Mouse (Mus musculus): Measurements from ENCODE around the gene Zfp287. TPM values are rescaled to one million over a fixed set of nuclear protein-coding genes. Genes with fewer than 3 reads are reported as not detected.
"Not testable (repeated sequence)": the region's sequence is repeated elsewhere in the genome, so short reads cannot be mapped to it uniquely, and the experiment has no call there.

Gene Zfp287
- 6.3 and 6.4 TPM in 2 replicates for polyA plus RNA-seq (2016; fragmentation: Nextera tagmentation; extraction: Ambion mirVana)

DNA sequence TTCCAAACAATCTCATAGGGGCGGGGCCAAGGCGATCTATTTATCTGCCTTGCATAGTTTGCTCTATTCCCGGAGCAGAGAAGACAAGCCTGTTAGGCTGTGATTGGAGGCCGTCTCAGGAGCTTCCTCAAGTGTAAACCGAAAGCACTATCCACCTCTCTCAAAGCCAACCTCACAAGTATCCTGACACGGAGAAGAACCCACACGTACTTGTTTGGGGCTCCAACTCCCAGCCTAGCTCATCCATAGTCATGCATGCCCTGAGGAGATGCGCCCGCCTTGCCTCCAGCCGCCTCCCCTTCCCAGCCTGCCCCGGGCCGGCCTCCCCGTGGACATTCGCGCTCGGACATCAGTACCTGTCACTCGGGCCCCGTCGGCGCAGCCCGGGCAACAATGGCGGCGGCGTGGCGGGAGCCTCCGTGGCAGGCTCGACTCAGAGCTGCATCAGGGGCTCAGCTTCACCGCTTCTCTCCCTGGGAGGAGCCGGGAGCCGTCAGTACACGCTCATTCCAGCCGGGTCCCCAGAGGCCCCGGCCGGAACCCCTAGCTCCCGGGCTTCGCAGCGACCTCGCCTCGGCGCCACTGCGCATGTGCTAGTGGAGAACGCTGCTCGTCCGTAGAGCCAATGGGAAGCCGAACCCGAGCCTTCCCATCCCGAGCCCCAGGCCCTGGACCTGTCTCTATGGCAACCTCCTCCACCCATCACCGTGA lies at the start of gene Zfp287:
Gene Zfp287, minus strand, starts transcription at position 595 of the 711 bp plus-strand sequence.
- peaks cover 21% of the 10 kb centered on the region for H3K36me3 ChIP-seq
- H3K4me2 ChIP-seq, result peak within 1 kb of the TSS; percentile 77
- ATAC-seq (ENCODE audit: insufficient number of reproducible peaks, low FRiP score), result peak; percentile 88
- no peaks in the 10 kb centered on the region; the same call in 1 of the 2 replicates for H3K27me3 ChIP-seq (replicated peaks)
- H3K9me3 ChIP-seq (replicated peaks), result no peaks in the 10 kb centered on the region
- peak within 1 kb of the TSS; percentile 25; the same call in 1 of the 2 replicates for H3K27ac ChIP-seq (ENCODE audit: poor library complexity, severe bottlenecking)
- 2% methylated on average over 47 of the region's 48 CpGs for WGBS
- peak within 1 kb of the TSS; percentile 78 for H3K4me3 ChIP-seq
- H3K4me1 ChIP-seq (replicated peaks), result no peaks in the 10 kb centered on the region
- peak within 1 kb of the TSS; percentile 72 for H3K9ac ChIP-seq

DNA sequence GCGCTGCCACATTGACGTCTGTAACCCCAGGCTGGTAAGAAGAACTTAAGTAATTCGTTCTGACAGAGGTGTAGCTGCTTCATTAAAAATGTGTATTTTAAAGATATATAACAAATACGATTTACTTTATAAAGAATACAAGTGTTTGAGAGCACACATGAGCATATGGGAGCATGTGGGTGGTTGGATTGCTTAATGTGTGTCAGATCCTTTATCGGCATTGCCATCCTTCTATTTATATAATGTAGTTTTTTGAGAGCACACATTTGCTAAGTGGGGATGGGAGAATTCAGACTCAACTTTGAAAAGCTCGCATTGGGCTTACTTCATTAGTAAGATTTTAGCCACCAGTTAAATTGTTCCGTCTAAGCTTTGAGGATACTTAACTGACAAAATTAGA lies 44.8 kb upstream of the Zfp287 start:
- Histone ChIP-seq H3K36me3 (peaks cover 45% of the 10 kb centered on the region), H3K4me1 (replicated peaks) (no peaks in the 10 kb centered on the region), H3K4me2 (no peak overlapping the region), H3K4me3 (no peak overlapping the region), H3K27ac (ENCODE audit: poor library complexity, severe bottlenecking) (no peak overlapping the region), H3K9ac (no peak overlapping the region), H3K9me3 (replicated peaks) (peaks cover 48% of the 10 kb centered on the region), H3K27me3 (replicated peaks) (no peaks in the 10 kb centered on the region)
- WGBS, result 88% methylated on average over 7 of the region's 7 CpGs
- no peak for ATAC-seq (ENCODE audit: insufficient number of reproducible peaks, low FRiP score)

DNA sequence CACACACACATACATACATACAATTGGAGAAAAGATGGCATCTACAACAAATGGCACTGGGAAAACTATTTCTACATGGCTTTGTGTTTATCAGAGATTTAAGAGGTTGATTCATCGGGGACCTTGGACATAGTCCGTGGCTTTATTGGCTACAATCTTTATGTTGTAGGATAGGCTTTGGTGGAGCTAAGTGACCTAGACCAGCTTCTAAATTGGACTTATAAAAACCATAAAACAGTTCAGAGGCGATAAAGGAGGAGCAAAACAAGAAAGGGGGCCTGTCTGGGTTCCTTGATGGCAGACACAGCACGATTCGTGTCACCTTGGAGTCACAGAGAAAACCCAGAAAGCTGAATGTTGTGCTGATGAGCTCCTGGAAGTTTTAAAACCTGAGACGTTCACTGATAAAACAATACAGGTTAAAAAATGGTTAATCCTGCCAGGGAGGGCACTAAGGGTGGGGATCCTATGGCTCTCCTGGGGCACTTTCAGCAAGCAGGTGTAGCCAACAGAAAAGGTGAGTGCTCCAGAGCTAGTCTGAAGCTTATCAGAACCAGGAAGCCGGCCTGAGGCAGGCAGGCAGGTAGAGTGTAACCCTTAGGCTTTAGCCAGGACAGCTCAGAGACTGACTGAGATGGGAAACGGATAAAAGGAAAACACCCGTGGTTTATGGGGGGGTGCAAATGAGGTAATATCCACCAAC lies 29.2 kb upstream of the Zfp287 start:
- H3K27ac ChIP-seq (ENCODE audit: poor library complexity, severe bottlenecking), result no peak overlapping the region
- no peak overlapping the region for H3K4me3 ChIP-seq
- no peak overlapping the region for H3K9ac ChIP-seq
- peaks cover 12% of the 10 kb centered on the region for H3K4me1 ChIP-seq (replicated peaks)
- ATAC-seq (ENCODE audit: insufficient number of reproducible peaks, low FRiP score), result no peak
- peaks cover 12% of the 10 kb centered on the region for H3K27me3 ChIP-seq (replicated peaks)
- H3K9me3 ChIP-seq (replicated peaks), result 0 out of 2 replicates have a peak, but pooled peaks cover 4% of the 10 kb centered on the region
- no peak overlapping the region for H3K4me2 ChIP-seq
- H3K36me3 ChIP-seq, result no peaks in the 10 kb centered on the region
- 68% methylated on average over 9 of the region's 9 CpGs for WGBS

DNA sequence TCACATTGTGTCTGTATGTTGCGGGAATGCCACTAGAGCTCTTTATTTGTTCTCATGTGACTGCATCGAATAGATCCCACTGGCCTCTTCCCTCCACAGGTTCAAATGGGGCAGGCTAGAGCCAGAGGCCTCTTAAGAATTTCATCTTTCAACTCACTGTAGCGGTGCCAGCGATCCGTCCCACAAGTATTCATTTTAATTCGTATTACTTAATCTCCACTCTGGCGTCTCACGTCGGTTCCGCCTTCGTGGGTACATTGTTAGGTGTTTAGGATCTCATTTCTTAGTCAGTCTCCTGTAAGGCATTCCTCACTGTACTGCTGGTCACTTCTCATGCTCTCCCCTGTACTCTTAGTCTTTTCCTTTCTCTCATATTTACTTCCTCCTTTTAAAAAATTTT lies 26.8 kb upstream of the Zfp287 start:
- no peak overlapping the region for H3K27ac ChIP-seq (ENCODE audit: poor library complexity, severe bottlenecking)
- 85% methylated on average over 11 of the region's 11 CpGs for WGBS
- ATAC-seq (ENCODE audit: insufficient number of reproducible peaks, low FRiP score), result no peak
- no peaks in the 10 kb centered on the region for H3K9me3 ChIP-seq (replicated peaks)
- H3K4me3 ChIP-seq, result no peak overlapping the region
- H3K4me1 ChIP-seq (replicated peaks), result peaks cover 12% of the 10 kb centered on the region
- H3K36me3 ChIP-seq, result no peaks in the 10 kb centered on the region
- no peak overlapping the region for H3K9ac ChIP-seq
- no peak overlapping the region for H3K4me2 ChIP-seq
- H3K27me3 ChIP-seq (replicated peaks), result peaks cover 18% of the 10 kb centered on the region

DNA sequence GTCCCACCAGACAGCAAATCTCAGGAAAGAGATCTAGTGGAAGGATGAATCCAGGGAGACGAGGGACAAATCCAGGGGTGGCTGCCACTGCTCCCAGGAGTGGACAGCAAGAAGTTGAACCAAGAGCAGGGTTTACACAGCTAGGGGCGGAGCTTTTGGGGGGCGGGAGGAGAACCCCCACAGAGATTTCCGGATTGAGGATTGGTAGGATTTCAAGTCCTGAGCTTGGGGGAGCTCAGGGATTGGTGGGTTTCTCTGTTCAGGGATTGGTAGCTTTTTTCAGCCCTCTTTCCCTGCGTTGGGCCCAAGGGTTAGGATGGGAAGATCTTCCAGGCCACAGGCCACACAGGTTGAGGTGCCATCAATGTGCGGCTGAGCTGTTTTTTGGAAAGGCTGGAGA lies 26.2 kb upstream of the Zfp287 start:
- Histone ChIP-seq H3K36me3 (no peaks in the 10 kb centered on the region), H3K9me3 (replicated peaks) (no peaks in the 10 kb centered on the region), H3K9ac (no peak overlapping the region), H3K4me3 (no peak overlapping the region), H3K27me3 (replicated peaks) (peaks cover 18% of the 10 kb centered on the region), H3K4me1 (replicated peaks) (peaks cover 12% of the 10 kb centered on the region), H3K27ac (ENCODE audit: poor library complexity, severe bottlenecking) (no peak overlapping the region), H3K4me2 (no peak overlapping the region)
- ATAC-seq (ENCODE audit: insufficient number of reproducible peaks, low FRiP score), result no peak
- WGBS, result 73% methylated on average over 6 of the region's 6 CpGs

DNA sequence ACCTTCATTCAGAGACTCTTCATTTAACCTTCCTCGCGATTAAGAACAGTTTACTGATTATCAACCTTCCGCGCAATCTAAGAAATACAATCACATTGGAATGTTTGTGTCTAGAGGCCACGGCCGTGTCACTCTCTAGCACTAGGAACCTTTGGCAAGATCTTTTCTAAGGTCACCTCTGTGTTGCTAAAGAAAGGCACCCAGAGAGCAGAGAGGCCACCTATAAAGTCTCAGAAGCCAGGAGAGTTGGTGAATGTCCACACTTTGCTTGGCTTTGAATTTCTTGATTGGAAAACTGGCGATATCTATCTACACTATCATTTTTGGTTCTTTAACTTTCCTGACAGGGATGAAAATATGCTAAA lies 25.4 kb upstream of the Zfp287 start:
- no peaks in the 10 kb centered on the region for H3K9me3 ChIP-seq (replicated peaks)
- H3K4me3 ChIP-seq, result no peak overlapping the region; the same call in 1 of the 2 replicates
- H3K27me3 ChIP-seq (replicated peaks), result peaks cover 25% of the 10 kb centered on the region
- no peaks in the 10 kb centered on the region for H3K36me3 ChIP-seq
- H3K9ac ChIP-seq, result no peak overlapping the region
- peak overlapping the region; percentile 49 for H3K4me2 ChIP-seq
- ATAC-seq (ENCODE audit: insufficient number of reproducible peaks, low FRiP score), result peak; percentile 38; the same call in 1 of the 2 replicates
- WGBS, result 7% methylated on average over 7 of the region's 7 CpGs
- no peak overlapping the region for H3K27ac ChIP-seq (ENCODE audit: poor library complexity, severe bottlenecking)
- H3K4me1 ChIP-seq (replicated peaks), result peaks cover 12% of the 10 kb centered on the region

DNA sequence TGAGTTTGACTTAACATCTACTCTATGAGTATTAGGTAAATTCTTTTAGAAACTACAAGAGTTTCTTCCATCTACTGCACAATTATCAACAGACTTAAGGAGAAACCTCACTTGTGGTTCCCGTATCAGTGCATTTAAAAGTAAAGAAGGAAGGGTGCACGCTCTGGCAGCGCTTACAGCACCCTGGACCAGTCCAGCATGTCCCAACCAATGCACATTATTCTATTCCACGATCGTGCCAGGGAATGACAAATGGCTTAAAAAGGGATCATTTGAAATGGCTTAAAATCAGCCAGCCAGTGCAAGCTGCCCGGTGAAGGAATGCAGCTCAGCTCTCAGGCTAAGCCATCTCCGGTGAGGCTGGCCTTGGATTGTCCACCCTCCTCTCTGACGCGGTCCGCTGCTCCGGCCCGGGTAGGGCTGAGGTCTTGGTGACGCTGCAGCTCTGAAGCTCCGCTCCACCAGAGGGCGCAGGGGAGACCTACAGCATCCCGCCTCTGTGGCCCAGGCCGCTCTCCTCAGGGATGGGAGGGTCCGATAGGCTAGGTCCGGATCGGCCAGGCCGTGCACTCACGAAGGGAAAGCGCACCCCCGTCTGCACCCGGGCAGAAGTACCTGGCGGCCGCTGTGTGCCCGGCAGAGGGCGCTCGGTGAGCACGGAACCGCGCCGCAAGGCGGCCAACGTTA lies 24.9 kb upstream of the Zfp287 start:
- 8% methylated on average over 36 of the region's 36 CpGs for WGBS
- Histone ChIP-seq H3K27ac (ENCODE audit: poor library complexity, severe bottlenecking) (no peak overlapping the region), H3K36me3 (no peaks in the 10 kb centered on the region), H3K4me3 (peak overlapping the region; percentile 6; the same call in 1 of the 2 replicates), H3K27me3 (replicated peaks) (peaks cover 27% of the 10 kb centered on the region), H3K9ac (no peak overlapping the region), H3K4me2 (peak overlapping the region; percentile 49), H3K9me3 (replicated peaks) (no peaks in the 10 kb centered on the region), H3K4me1 (replicated peaks) (peaks cover 6% of the 10 kb centered on the region)
- ATAC-seq (ENCODE audit: insufficient number of reproducible peaks, low FRiP score), result peak; percentile 99

DNA sequence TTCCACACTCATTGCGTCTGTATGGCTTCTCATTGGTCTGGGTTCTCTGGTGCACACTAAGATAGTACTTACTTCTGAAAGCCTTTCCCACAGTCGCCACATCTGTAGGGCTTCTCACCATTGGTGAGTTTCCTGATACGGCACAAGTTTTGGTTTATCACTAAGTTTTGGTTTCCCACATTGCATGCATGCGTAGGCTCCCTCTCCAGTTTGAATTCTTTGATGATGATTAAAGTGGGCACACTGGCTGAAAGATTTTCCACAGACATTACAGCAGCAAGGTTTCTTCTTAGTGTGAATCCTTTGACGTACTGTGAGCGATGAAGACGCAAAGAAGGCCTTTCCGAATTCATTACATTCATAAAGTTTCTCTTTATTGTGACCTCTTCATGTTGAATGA lies 21.1 kb upstream of the Zfp287 start, which contains the start of gene Gm10428:
Gene Gm10428, plus strand, starts transcription at position 321 of the 400 bp plus-strand sequence.
- Histone ChIP-seq H3K9ac (no peak within 1 kb of the TSS), H3K27ac (ENCODE audit: poor library complexity, severe bottlenecking) (no peak within 1 kb of the TSS), H3K4me2 (no peak within 1 kb of the TSS), H3K27me3 (replicated peaks) (peaks cover 36% of the 10 kb centered on the region), H3K4me1 (replicated peaks) (no peaks in the 10 kb centered on the region), H3K4me3 (no peak within 1 kb of the TSS), H3K36me3 (no peaks in the 10 kb centered on the region), H3K9me3 (replicated peaks) (no peaks in the 10 kb centered on the region)
- WGBS, result 79% methylated on average over 8 of the region's 8 CpGs
- ATAC-seq (ENCODE audit: insufficient number of reproducible peaks, low FRiP score), result no peak

DNA sequence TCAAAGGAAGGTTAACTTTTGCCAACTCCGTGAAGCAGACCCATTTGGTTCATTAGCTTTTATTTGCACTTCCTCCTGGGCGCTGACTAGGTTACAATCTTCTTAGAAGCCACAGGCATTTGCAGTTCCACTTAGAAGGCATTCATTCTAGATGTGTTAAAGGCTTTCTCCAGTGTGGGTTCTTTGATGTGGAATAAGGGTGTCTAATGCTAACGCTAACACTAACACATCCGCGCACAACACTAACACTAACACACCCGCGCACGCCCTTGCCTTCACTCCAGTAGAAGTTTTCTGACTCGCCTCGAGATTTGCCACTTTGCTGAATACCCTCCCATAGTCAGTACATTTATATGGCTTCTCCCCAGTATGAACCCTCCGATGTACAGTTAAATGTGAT lies 20.5 kb upstream of the Zfp287 start:
- WGBS, result 60% methylated on average over 11 of the region's 11 CpGs
- no peak for ATAC-seq (ENCODE audit: insufficient number of reproducible peaks, low FRiP score)

DNA sequence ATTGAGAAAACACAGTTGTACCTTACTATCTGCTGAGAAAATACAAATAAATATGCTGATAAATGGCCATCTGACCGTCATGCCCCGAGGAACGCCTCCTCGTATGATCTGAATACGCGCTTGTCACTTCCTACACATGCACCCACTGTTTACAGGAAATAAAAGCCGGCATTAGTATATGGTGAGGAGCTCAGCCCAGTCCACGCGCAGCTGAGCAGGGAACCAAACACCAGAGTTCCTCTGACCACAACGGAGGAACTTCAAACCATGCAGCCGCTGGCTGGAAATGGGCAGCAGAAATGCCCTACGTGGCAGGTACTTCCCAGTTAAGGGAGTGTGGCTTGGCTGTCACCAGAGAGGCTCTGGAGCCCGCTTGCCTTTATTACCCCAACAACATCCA lies 17.7 kb upstream of the Zfp287 start:
- 85% methylated on average over 13 of the region's 13 CpGs for WGBS
- H3K36me3 ChIP-seq; H3K4me2 ChIP-seq; H3K4me1 ChIP-seq (replicated peaks); H3K4me3 ChIP-seq; H3K27ac ChIP-seq (ENCODE audit: poor library complexity, severe bottlenecking); H3K9me3 ChIP-seq (replicated peaks); H3K9ac ChIP-seq; ATAC-seq (ENCODE audit: insufficient number of reproducible peaks, low FRiP score): not testable (repeated sequence)
- H3K27me3 ChIP-seq (replicated peaks), result peaks cover 32% of the 10 kb centered on the region

More for the DNA sequence above, 20.5 kb upstream of the Zfp287 start:
- Histone ChIP-seq H3K9ac (no peak overlapping the region), H3K4me1 (replicated peaks) (no peaks in the 10 kb centered on the region), H3K27me3 (replicated peaks) (peaks cover 35% of the 10 kb centered on the region), H3K27ac (ENCODE audit: poor library complexity, severe bottlenecking) (no peak overlapping the region), H3K4me3 (no peak overlapping the region), H3K36me3 (no peaks in the 10 kb centered on the region), H3K9me3 (replicated peaks) (no peaks in the 10 kb centered on the region), H3K4me2 (no peak overlapping the region)

DNA sequence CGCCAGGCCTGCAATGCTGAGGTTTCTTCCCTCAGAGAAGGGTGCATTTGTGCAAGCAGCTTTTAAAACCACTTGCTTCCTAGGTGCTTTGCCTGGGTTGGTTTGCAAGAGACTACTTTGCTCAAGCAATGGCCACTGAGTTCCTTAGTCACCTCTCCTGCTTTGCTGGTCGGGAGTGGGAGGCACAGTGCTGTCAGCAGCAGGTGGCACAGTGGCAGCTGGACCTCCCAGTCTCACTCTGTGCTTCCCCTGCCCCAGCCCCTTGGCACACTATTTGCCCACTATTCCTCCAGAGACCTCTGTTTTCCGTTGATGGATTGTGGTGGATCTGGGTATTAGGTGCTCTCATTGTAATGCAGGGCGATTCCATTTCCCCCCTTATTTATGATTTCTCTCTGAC lies 16.4 kb upstream of the Zfp287 start:
- Histone ChIP-seq H3K27ac (ENCODE audit: poor library complexity, severe bottlenecking) (no peak overlapping the region), H3K9ac (no peak overlapping the region), H3K4me2 (no peak overlapping the region), H3K4me3 (no peak overlapping the region), H3K9me3 (replicated peaks) (no peaks in the 10 kb centered on the region), H3K36me3 (no peaks in the 10 kb centered on the region), H3K4me1 (replicated peaks) (no peaks in the 10 kb centered on the region), H3K27me3 (replicated peaks) (peaks cover 34% of the 10 kb centered on the region)
- ATAC-seq (ENCODE audit: insufficient number of reproducible peaks, low FRiP score), result no peak
- 74% methylated on average over 4 of the region's 4 CpGs for WGBS

All from heart, embryonic 12.5 days (tissue).